Mouse (Mus musculus) Patski (cell line): ENCODE data around the gene Ndufs4. TPM values are rescaled to one million over a fixed set of nuclear protein-coding genes. Genes with fewer than 3 reads are reported as not detected.

ENCODE experiments used
- ATAC-seq: fragments of 100-300 bp; one replicate; pipeline ENCODE4 v1.8.0; 2021
- CTCF ChIA-PET: fragments of 350-600 bp; sonication (Branson Sonifier 250); formaldehyde crosslinking; loops from one replicate; lab custom pipeline; 2022; ENCODE audit warnings: inconsistent platforms; lab: Charles Lee
- POLR2A ChIA-PET: fragments of 350-600 bp; sonication (Branson Sonifier 250); formaldehyde crosslinking; loops from one replicate; lab custom pipeline; 2022; ENCODE audit warnings: antibody characterized with exemption, inconsistent platforms; lab: Charles Lee
- DNase-seq: peaks from one replicate; pipeline ENCODE4 v3.0.0-alpha.2; 2011; ENCODE audit warnings: low read depth, low spot score
- H3K27me3 ChIP-seq: fragments of 371-371 bp; one replicate; pipeline ENCODE4 v1.5.1; 2021
- CTCF ChIP-seq: fragments of 100-300 bp; IDR thresholded peaks from one replicate; pipeline ENCODE4 v1.5.1; 2021
- in situ Hi-C: fragments of 300-500 bp; cut with MboI; formaldehyde crosslinking; loops from 3 replicates; pipeline ENCODE4 v1.11.1; 2018; ENCODE audit warnings: low pct_unique_long_range_greater_than_20kb, mixed read lengths
- polyA plus RNA-seq: library from polyadenylated mRNA; unstranded; gene quantifications from one replicate; pipeline ENCODE4 v1.2.3, GENCODE M21; 2021

The Ndufs4 gene
- polyA plus RNA-seq, 1 experiment from 2014 or later = 352 TPM

GRCm38 (mm10) chr13:114344220-114344973 lies 43.7 kb downstream of the Ndufs4 start:
- ChIA-PET CTCF (interaction anchor here (0.7 to 1.9 kb wide), 3 partner anchors 8 to 19 kb away, joined by 3 to 4 read pairs (median 3); no protein-coding TSS in a partner anchor), POLR2A (no interaction called here)
- no peaks in the 10 kb centered on the region for H3K27me3 ChIP-seq
- ATAC-seq (no peak), DNase-seq (no peak)
- in situ Hi-C loops = no loop called here
- no peak for TF ChIP-seq CTCF

- ATAC-seq (no peak), DNase-seq (no peak)
- in situ Hi-C loops = no loop called here
- POLR2A ChIA-PET = no interaction called here
- CTCF ChIA-PET = no interaction called here
- H3K27me3 ChIP-seq = no peaks in the 10 kb centered on the region
- TF ChIP-seq CTCF = no peak
These were observed 45.1 kb downstream of the Ndufs4 start for GRCm38 (mm10) chr13:114343001-114343400.

GRCm38 (mm10) chr13:114319835-114320389 lies 68.1 kb downstream of the Ndufs4 start:
- no peaks in the 10 kb centered on the region for H3K27me3 ChIP-seq
- no peak for ATAC-seq
- POLR2A ChIA-PET = interaction anchor here (0.6 kb wide), 1 partner anchor 17 kb away, joined by 3 read pairs; no protein-coding TSS in a partner anchor
- TF ChIP-seq CTCF = no peak
- CTCF ChIA-PET = interaction anchor here (1.1 to 1.2 kb wide), 2 partner anchors 15 to 33 kb away, joined by 3 to 6 read pairs; no protein-coding TSS in a partner anchor
- DNase-seq = no peak
- in situ Hi-C loops = loop anchor here (10.0 kb wide), 2 partner anchors 135 to 475 kb away; partner anchors contain the start of gene Fst

GRCm38 (mm10) chr13:114319136-114319535 lies 68.9 kb downstream of the Ndufs4 start:
- TF ChIP-seq CTCF = no peak
- ChIA-PET POLR2A (interaction anchor here (0.6 kb wide), 1 partner anchor 16 kb away, joined by 3 read pairs; no protein-coding TSS in a partner anchor), CTCF (interaction anchor here (1.1 to 1.9 kb wide), 3 partner anchors 13 to 33 kb away, joined by 3 to 6 read pairs (median 6); no protein-coding TSS in a partner anchor)
- in situ Hi-C loops = loop anchor here (10.0 kb wide), 1 partner anchor 476 kb away; no protein-coding TSS in a partner anchor
- no peak for DNase-seq
- peak; percentile 67 for ATAC-seq
- H3K27me3 ChIP-seq = no peaks in the 10 kb centered on the region

- in situ Hi-C loops = loop anchor here (10.0 kb wide), 1 partner anchor 479 kb away; no protein-coding TSS in a partner anchor
- POLR2A ChIA-PET = no interaction called here
- CTCF ChIA-PET = no interaction called here
These were observed 72.7 kb downstream of the Ndufs4 start for GRCm38 (mm10) chr13:114315374-114315773.

GRCm38 (mm10) chr13:114314953-114315352 lies 73.1 kb downstream of the Ndufs4 start:
- no peak for TF ChIP-seq CTCF
- in situ Hi-C loops = loop anchor here (10.0 kb wide), 1 partner anchor 480 kb away; no protein-coding TSS in a partner anchor
- H3K27me3 ChIP-seq = no peaks in the 10 kb centered on the region
- DNase-seq (no peak), ATAC-seq (no peak)
- ChIA-PET CTCF (no interaction called here), POLR2A (no interaction called here)

More at GRCm38 (mm10) chr13:114315374-114315773, 72.7 kb downstream of the Ndufs4 start:
- DNase-seq (no peak), ATAC-seq (no peak)
- no peak for TF ChIP-seq CTCF
- H3K27me3 ChIP-seq = no peaks in the 10 kb centered on the region

- DNase-seq (no peak), ATAC-seq (no peak)
- ChIA-PET CTCF (no interaction called here), POLR2A (no interaction called here)
- H3K27me3 ChIP-seq = no peaks in the 10 kb centered on the region
- in situ Hi-C loops = loop anchor here (10.0 kb wide), 1 partner anchor 484 kb away; no protein-coding TSS in a partner anchor
- TF ChIP-seq CTCF = no peak
These were observed 77.5 kb downstream of the Ndufs4 start for GRCm38 (mm10) chr13:114310591-114310990.

- in situ Hi-C loops = no loop called here
- H3K27me3 ChIP-seq = no peaks in the 10 kb centered on the region
- POLR2A ChIA-PET = interaction anchor here (1.4 kb wide), 1 partner anchor 24 kb away, joined by 3 read pairs; no protein-coding TSS in a partner anchor
- DNase-seq = no peak
- TF ChIP-seq CTCF = no peak
- no peak for ATAC-seq
- CTCF ChIA-PET = interaction anchor here (1.2 to 2.1 kb wide), 2 partner anchors 9 to 15 kb away, joined by 3 to 6 read pairs; no protein-coding TSS in a partner anchor
These were observed 83.4 kb downstream of the Ndufs4 start for GRCm38 (mm10) chr13:114304684-114305083.

GRCm38 (mm10) chr13:114303466-114304175 lies 84.4 kb downstream of the Ndufs4 start:
- no peaks in the 10 kb centered on the region for H3K27me3 ChIP-seq
- no peak for TF ChIP-seq CTCF
- ChIA-PET CTCF (interaction anchor here (1.2 kb wide), 1 partner anchor 10 kb away, joined by 3 read pairs; no protein-coding TSS in a partner anchor), POLR2A (interaction anchor here (0.7 kb wide), 2 partner anchors 16 to 270 kb away, joined by 3 read pairs; no protein-coding TSS in a partner anchor)
- ATAC-seq (no peak), DNase-seq (no peak)
- in situ Hi-C loops = no loop called here

- POLR2A ChIA-PET = no interaction called here
- TF ChIP-seq CTCF = no peak
- DNase-seq (no peak), ATAC-seq (no peak)
- in situ Hi-C loops = loop anchor here (25.0 kb wide), 1 partner anchor 410 kb away; no protein-coding TSS in a partner anchor
- no peaks in the 10 kb centered on the region for H3K27me3 ChIP-seq
- CTCF ChIA-PET = interaction anchor here (1.7 kb wide), 1 partner anchor 10 kb away, joined by 3 read pairs; no protein-coding TSS in a partner anchor
These were observed 90.3 kb downstream of the Ndufs4 start for GRCm38 (mm10) chr13:114297761-114298160.
